In genomic region chr7:100537519-100537902, GRCm38 (mm10) we compare ENCODE assay signal across 8 mouse cellular contexts. TPM values are rescaled to one million over a fixed set of nuclear protein-coding genes. Genes with fewer than 3 reads are reported as not detected.
A peak's percentile ranks its signal among the peaks of the same experiment; 100 is the strongest.
DNase-seq lines count a peak whose midpoint lies in the region; ATAC-seq lines count a peak whose summit lies in the region.

No protein-coding gene starts in this region.

- peak overlapping the region; percentile 79 for H3K9ac ChIP-seq in kidney, embryonic 15.5 days
- H3K9ac ChIP-seq in midbrain, embryonic 16.5 days (ENCODE audit: low read depth, low read length) = peak overlapping the region; percentile 88

- no peaks in the 10 kb centered on the region for H3K9me3 ChIP-seq in kidney, embryonic 15.5 days (replicated peaks)
- H3K9me3 ChIP-seq in embryonic facial prominence, embryonic 10.5 days = no peaks in the 10 kb centered on the region
- H3K9me3 ChIP-seq in midbrain, embryonic 16.5 days (replicated peaks; ENCODE audit: control insufficient read depth, low read length, poor library complexity, severe bottlenecking) = no peaks in the 10 kb centered on the region

- WGBS in kidney, embryonic 15.5 days = 26% methylated on average over 7 of the region's 7 CpGs
- 34% methylated on average over 7 of the region's 7 CpGs for WGBS in embryonic facial prominence, embryonic 10.5 days
- WGBS in midbrain, embryonic 16.5 days = 38% methylated on average over 7 of the region's 7 CpGs

- no peaks in the 10 kb centered on the region for H3K27me3 ChIP-seq in kidney, embryonic 15.5 days
- no peaks in the 10 kb centered on the region for H3K27me3 ChIP-seq in embryonic facial prominence, embryonic 10.5 days (replicated peaks; ENCODE audit: low read depth, poor library complexity, severe bottlenecking)
- H3K27me3 ChIP-seq in midbrain, embryonic 16.5 days (ENCODE audit: control insufficient read depth, insufficient read depth, low read depth, low read length) = no peaks in the 10 kb centered on the region

- H3K27ac ChIP-seq in kidney, embryonic 15.5 days = peak overlapping the region; percentile 95
- H3K27ac ChIP-seq in embryonic facial prominence, embryonic 10.5 days (replicated peaks) = peak overlapping the region; percentile 88
- H3K27ac ChIP-seq in midbrain, embryonic 16.5 days (ENCODE audit: low read length) = peak overlapping the region; percentile 92

- H3K4me3 ChIP-seq in kidney, embryonic 15.5 days (replicated peaks) = peak overlapping the region; percentile 79
- peak overlapping the region; percentile 69 for H3K4me3 ChIP-seq in embryonic facial prominence, embryonic 10.5 days
- H3K4me3 ChIP-seq in midbrain, embryonic 16.5 days (ENCODE audit: low read depth, low read length) = peak overlapping the region; percentile 73

- H3K36me3 ChIP-seq in kidney, embryonic 15.5 days = peaks cover 21% of the 10 kb centered on the region
- peaks cover 20% of the 10 kb centered on the region for H3K36me3 ChIP-seq in embryonic facial prominence, embryonic 10.5 days (replicated peaks)
- H3K36me3 ChIP-seq in midbrain, embryonic 16.5 days (ENCODE audit: control insufficient read depth, insufficient read depth, low read length) = peaks cover 16% of the 10 kb centered on the region

- peak overlapping the region; percentile 72 for H3K4me2 ChIP-seq in kidney, embryonic 15.5 days
- peak overlapping the region; percentile 69 for H3K4me2 ChIP-seq in midbrain, embryonic 16.5 days (ENCODE audit: low read length)

- no peak for DNase-seq in kidney, postnatal 14 days
- no peak for DNase-seq in embryonic facial prominence, embryonic 10.5 days (ENCODE audit: low spot score)
- peak; percentile 27 for DNase-seq in induced T-regulatory cell, adult 2 months (ENCODE audit: low read depth)
- DNase-seq in thymus, postnatal 25 days = no peak
- DNase-seq in testis, postnatal 10 days (ENCODE audit: low spot score) = no peak
- no peak for DNase-seq in layer of hippocampus, adult 11-12 months (ENCODE audit: low spot score)

- H3K4me1 ChIP-seq in kidney, embryonic 15.5 days = peaks cover 9% of the 10 kb centered on the region
- peaks cover 14% of the 10 kb centered on the region for H3K4me1 ChIP-seq in embryonic facial prominence, embryonic 10.5 days
- peaks cover 9% of the 10 kb centered on the region for H3K4me1 ChIP-seq in midbrain, embryonic 16.5 days (ENCODE audit: control insufficient read depth, insufficient read depth, low read length)

- no peak for ATAC-seq in kidney, embryonic 15.5 days (replicated peaks; ENCODE audit: low FRiP score)
- no peak for ATAC-seq in midbrain, embryonic 16.5 days

RNA-seq across cellular contexts. Expression of gene Coa4, which starts 0.6 kb away (rescaled TPM):
- 23.3 and 24.9 TPM in 2 replicates for polyA plus RNA-seq in kidney, embryonic 15.5 days (2015; fragmentation: Nextera tagmentation; extraction: Ambion mirVana)
- 17.8 and 19.3 TPM in 2 replicates for polyA plus RNA-seq in embryonic facial prominence, embryonic 10.5 days (2016; fragmentation: Nextera tagmentation; extraction: Ambion mirVana)
- polyA plus RNA-seq in midbrain, embryonic 16.5 days (2015; fragmentation: Nextera tagmentation; extraction: Ambion mirVana) = 15.7 and 17.2 TPM in 2 replicates

RNA-seq across cellular contexts. Expression of gene Dnajb13, which starts 22.8 kb away (rescaled TPM):
- 0.40 and 0.42 TPM in 2 replicates for polyA plus RNA-seq in kidney, embryonic 15.5 days (2015; fragmentation: Nextera tagmentation; extraction: Ambion mirVana)
- 0.27 and 0.38 TPM in 2 replicates for polyA plus RNA-seq in embryonic facial prominence, embryonic 10.5 days (2016; fragmentation: Nextera tagmentation; extraction: Ambion mirVana)
- 3.9 and 4.4 TPM in 2 replicates for polyA plus RNA-seq in midbrain, embryonic 16.5 days (2015; fragmentation: Nextera tagmentation; extraction: Ambion mirVana)

RNA-seq across cellular contexts. Expression of gene Ucp2, which starts 44.4 kb away (rescaled TPM):
- polyA plus RNA-seq in kidney, embryonic 15.5 days (2015; fragmentation: Nextera tagmentation; extraction: Ambion mirVana) = 191 and 221 TPM in 2 replicates
- 101 and 105 TPM in 2 replicates for polyA plus RNA-seq in embryonic facial prominence, embryonic 10.5 days (2016; fragmentation: Nextera tagmentation; extraction: Ambion mirVana)
- 59.5 and 69.5 TPM in 2 replicates for polyA plus RNA-seq in midbrain, embryonic 16.5 days (2015; fragmentation: Nextera tagmentation; extraction: Ambion mirVana)
